Mouse (Mus musculus) kidney, postnatal 0 days (tissue): Measurements from ENCODE around the gene Eif4a1. TPM values are rescaled to one million over a fixed set of nuclear protein-coding genes. Genes with fewer than 3 reads are reported as not detected.

Experiments
- ATAC-seq: fragments of 200-750 bp; cut with Nextera tagmentation; replicated peaks from 2 replicates; pipeline ENCODE4 v1.8.0; 2017; ENCODE audit warnings: low read depth, moderate number of reproducible peaks, moderate TSS enrichment, moderate library complexity; ENCODE audit not compliant: low FRiP score
- DNase-seq: peaks from one replicate; pipeline ENCODE4 v3.0.0-alpha.2; 2016; ENCODE audit warnings: low spot score
- H3K27ac ChIP-seq: fragments of 300-500 bp; sonication (generic); 2 replicates; pipeline ENCODE4 v1.5.1; 2014; ENCODE audit warnings: mild to moderate bottlenecking
- H3K27me3 ChIP-seq: fragments of 300-500 bp; sonication (generic); 2 replicates; pipeline ENCODE4 v1.6.1; 2014; ENCODE audit warnings: low read length, mixed read lengths; ENCODE audit not compliant: insufficient read depth
- H3K36me3 ChIP-seq: fragments of 300-500 bp; sonication (generic); 2 replicates; pipeline ENCODE4 v1.6.1; 2014; ENCODE audit warnings: low read length, mixed read lengths; ENCODE audit not compliant: insufficient read depth
- H3K4me1 ChIP-seq: fragments of 300-500 bp; sonication (generic); replicated peaks from 2 replicates; pipeline ENCODE4 v1.6.1; 2014; ENCODE audit warnings: antibody characterized with exemption, low read length, mixed read lengths; ENCODE audit not compliant: insufficient read depth
- H3K4me2 ChIP-seq: fragments of 300-500 bp; sonication (generic); 2 replicates; pipeline ENCODE4 v1.6.1; 2014; ENCODE audit warnings: mild to moderate bottlenecking, low read length, moderate library complexity, mixed read lengths
- H3K4me3 ChIP-seq: fragments of 300-500 bp; sonication (generic); replicated peaks from 2 replicates; pipeline ENCODE4 v1.5.1; 2014; ENCODE audit warnings: low read depth, low read length
- H3K9ac ChIP-seq: fragments of 300-500 bp; sonication (generic); 2 replicates; pipeline ENCODE4 v1.6.1; 2014; ENCODE audit warnings: low read depth, low read length
- H3K9me3 ChIP-seq: fragments of 300-500 bp; sonication (generic); replicated peaks from 2 replicates; pipeline ENCODE4 v1.6.1; 2016; ENCODE audit warnings: low read length, inconsistent platforms, mixed read lengths
- CTCF ChIP-seq: IDR thresholded peaks from 2 replicates; pipeline ENCODE4 v1.5.1; 2016; ENCODE audit warnings: antibody characterized with exemption, low read depth, mild to moderate bottlenecking, moderate library complexity
- WGBS: fragments of 180-500 bp; shearing (Covaris S2); extraction: QIAGEN DNeasy Blood & Tissue Kit; methylation state at CpG from one replicate; pipeline ENCODE4 v1.1.7; 2014; 5-methylcytosine and 5-hydroxymethylcytosine counted together
- polyA plus RNA-seq: library from polyadenylated mRNA; unstranded; fragments of >200 nt; fragmentation: Nextera tagmentation; extraction: Ambion mirVana; gene quantifications from 2 replicates; pipeline ENCODE4 v1.2.1, GENCODE M21; 2015

Eif4a1 gene
- polyA plus RNA-seq, 1 experiment from 2014 or later = 468 TPM

GRCm38 (mm10) chr11:69684936-69685335, 12.7 kb upstream of the Eif4a1 start:
- TF ChIP-seq CTCF = no peak

GRCm38 (mm10) chr11:69684128-69684745, 12.0 kb upstream of the Eif4a1 start:
- TF ChIP-seq CTCF = no peak
- ATAC-seq = no peak
- 74% methylated on average over 12 of the region's 12 CpGs for WGBS

More at GRCm38 (mm10) chr11:69684936-69685335, 12.7 kb upstream of the Eif4a1 start:
- no peak overlapping the region for H3K4me2 ChIP-seq
- no peaks in the 10 kb centered on the region for H3K27me3 ChIP-seq
- no peaks in the 10 kb centered on the region for H3K36me3 ChIP-seq
- H3K27ac ChIP-seq = peak overlapping the region; percentile 82; the same call in 1 of the 2 replicates
- peaks cover 23% of the 10 kb centered on the region for H3K4me1 ChIP-seq
- no peaks in the 10 kb centered on the region for H3K9me3 ChIP-seq
- no peak overlapping the region for H3K4me3 ChIP-seq
- no peak overlapping the region for H3K9ac ChIP-seq
- DNase-seq (no peak), ATAC-seq (no peak)
- WGBS = 89% methylated on average over 6 of the region's 6 CpGs

GRCm38 (mm10) chr11:69683576-69683975, 11.4 kb upstream of the Eif4a1 start:
- H3K4me2 ChIP-seq = no peak overlapping the region
- peak overlapping the region; percentile 65; the same call in 1 of the 2 replicates for H3K27ac ChIP-seq
- WGBS = 74% methylated on average over 7 of the region's 7 CpGs
- H3K27me3 ChIP-seq = no peaks in the 10 kb centered on the region
- TF ChIP-seq CTCF = no peak
- H3K4me1 ChIP-seq = peaks cover 23% of the 10 kb centered on the region
- no peak overlapping the region for H3K9ac ChIP-seq
- no peak overlapping the region for H3K4me3 ChIP-seq
- H3K36me3 ChIP-seq = 0 out of 2 replicates have a peak, but pooled peaks cover 6% of the 10 kb centered on the region
- no peak for DNase-seq
- ATAC-seq = no peak
- H3K9me3 ChIP-seq = no peaks in the 10 kb centered on the region

More at GRCm38 (mm10) chr11:69684128-69684745, 12.0 kb upstream of the Eif4a1 start:
- Histone ChIP-seq H3K36me3 (0 out of 2 replicates have a peak, but pooled peaks cover 4% of the 10 kb centered on the region), H3K4me3 (no peak overlapping the region), H3K9me3 (no peaks in the 10 kb centered on the region), H3K27me3 (no peaks in the 10 kb centered on the region), H3K4me2 (no peak overlapping the region), H3K4me1 (peaks cover 23% of the 10 kb centered on the region), H3K9ac (no peak overlapping the region), H3K27ac (no peak overlapping the region)
- no peak for DNase-seq

GRCm38 (mm10) chr11:69682840-69683533, 10.8 kb upstream of the Eif4a1 start:
- H3K27me3 ChIP-seq = no peaks in the 10 kb centered on the region
- H3K9ac ChIP-seq = peak overlapping the region; percentile 33; the same call in 1 of the 2 replicates
- peak; percentile 99 for TF ChIP-seq CTCF
- ATAC-seq (no peak), DNase-seq (peak; percentile 97)
- H3K4me3 ChIP-seq = no peak overlapping the region; the same call in 1 of the 2 replicates
- peaks cover 10% of the 10 kb centered on the region; the same call in 1 of the 2 replicates for H3K36me3 ChIP-seq
- H3K4me2 ChIP-seq = peak overlapping the region; percentile 90
- H3K9me3 ChIP-seq = no peaks in the 10 kb centered on the region
- WGBS = 16% methylated on average over 12 of the region's 12 CpGs
- H3K27ac ChIP-seq = peak overlapping the region; percentile 90
- H3K4me1 ChIP-seq = peaks cover 23% of the 10 kb centered on the region

- ATAC-seq (no peak), DNase-seq (no peak)
Measured at GRCm38 (mm10) chr11:69682209-69682839, 10.1 kb upstream of the Eif4a1 start.

More at GRCm38 (mm10) chr11:69682209-69682839, 10.1 kb upstream of the Eif4a1 start:
- Histone ChIP-seq H3K9ac (peak overlapping the region; percentile 51; the same call in 1 of the 2 replicates), H3K4me2 (peak overlapping the region; percentile 90), H3K9me3 (no peaks in the 10 kb centered on the region), H3K27ac (peak overlapping the region; percentile 90), H3K4me1 (peaks cover 23% of the 10 kb centered on the region), H3K27me3 (no peaks in the 10 kb centered on the region), H3K4me3 (peak overlapping the region; percentile 85), H3K36me3 (peaks cover 17% of the 10 kb centered on the region; the same call in 1 of the 2 replicates)
- no peak for TF ChIP-seq CTCF
- WGBS = 23% methylated on average over 24 of the region's 24 CpGs
